Mouse (Mus musculus) forebrain, embryonic 10.5 days (tissue): ENCODE results near the gene Trim11. TPM values are rescaled to one million over a fixed set of nuclear protein-coding genes. Genes with fewer than 3 reads are reported as not detected.
"Not testable (repeated sequence)": the region's sequence is repeated elsewhere in the genome, so short reads cannot be mapped to it uniquely, and the experiment has no call there.

Source experiments
- DNase-seq: peaks from one replicate; pipeline ENCODE4 v3.0.0-alpha.2; 2017; ENCODE audit warnings: low spot score; ENCODE audit errors: extremely low spot score
- H3K27ac ChIP-seq: fragments of 300-500 bp; sonication (generic); 2 replicates; pipeline ENCODE4 v1.5.1; 2016; ENCODE audit warnings: mild to moderate bottlenecking
- H3K27me3 ChIP-seq: fragments of 300-500 bp; sonication (generic); 2 replicates; pipeline ENCODE4 v1.6.1; 2016; ENCODE audit warnings: mild to moderate bottlenecking; ENCODE audit not compliant: poor library complexity, severe bottlenecking
- H3K36me3 ChIP-seq: fragments of 300-500 bp; sonication (generic); replicated peaks from 2 replicates; pipeline ENCODE4 v1.6.1; 2016; ENCODE audit warnings: mild to moderate bottlenecking, moderate library complexity
- H3K4me1 ChIP-seq: fragments of 300-500 bp; sonication (generic); 2 replicates; pipeline ENCODE4 v1.6.1; 2016
- H3K4me3 ChIP-seq: fragments of 300-500 bp; sonication (generic); 2 replicates; pipeline ENCODE4 v1.5.1; 2016; ENCODE audit warnings: mild to moderate bottlenecking, moderate library complexity
- H3K9me3 ChIP-seq: fragments of 300-500 bp; sonication (generic); 2 replicates; pipeline ENCODE4 v1.6.1; 2016; ENCODE audit warnings: mild to moderate bottlenecking, moderate library complexity
- WGBS: fragments of 180-500 bp; shearing (Covaris S2); methylation state at CpG from one replicate; pipeline ENCODE4 v1.1.7; 2016; 5-methylcytosine and 5-hydroxymethylcytosine counted together
- polyA plus RNA-seq: library from polyadenylated mRNA; unstranded; fragments of >200 nt; fragmentation: Nextera tagmentation; extraction: Ambion mirVana; gene quantifications from 2 replicates; pipeline ENCODE4 v1.2.1, GENCODE M21; 2016

Trim11 gene
- polyA plus RNA-seq, 1 experiment from 2014 or later, result 19.6 TPM

DNA sequence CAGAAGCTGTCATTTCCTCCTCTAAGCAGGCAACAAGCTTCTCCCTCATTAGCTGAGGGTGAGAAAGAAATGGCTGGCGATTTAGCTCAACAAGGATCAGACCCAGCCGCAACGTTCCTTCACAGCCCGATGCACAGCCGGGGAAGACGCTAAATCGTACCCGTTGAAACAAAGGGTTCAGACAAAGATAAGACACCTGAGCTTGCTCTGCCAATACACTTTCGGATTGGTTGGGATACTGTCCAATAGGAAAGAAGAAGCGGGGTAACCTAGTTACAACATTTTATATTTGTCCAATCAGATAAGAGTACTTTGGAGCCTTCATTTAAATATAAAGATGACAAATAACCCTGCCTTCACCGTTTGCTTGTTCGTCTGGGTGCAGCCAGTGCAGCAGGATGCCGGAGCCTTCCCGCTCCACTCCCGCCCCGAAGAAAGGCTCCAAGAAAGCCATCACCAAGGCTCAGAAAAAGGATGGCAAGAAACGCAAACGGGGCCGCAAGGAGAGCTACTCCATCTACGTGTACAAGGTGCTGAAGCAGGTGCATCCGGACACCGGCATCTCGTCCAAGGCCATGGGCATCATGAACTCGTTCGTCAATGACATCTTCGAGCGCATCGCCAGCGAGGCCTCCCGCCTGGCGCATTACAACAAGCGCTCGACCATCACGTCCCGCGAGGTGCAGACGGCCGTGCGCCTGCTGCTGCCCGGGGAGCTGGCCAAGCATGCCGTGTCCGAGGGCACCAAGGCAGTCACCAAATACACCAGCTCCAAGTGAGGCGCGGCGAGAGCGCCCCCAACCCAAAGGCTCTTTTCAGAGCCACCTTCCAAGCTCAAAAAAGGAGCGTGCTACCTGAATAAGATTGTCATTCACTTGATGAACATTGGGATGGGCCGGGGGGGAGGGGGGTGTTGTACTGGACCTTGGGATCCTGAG is 29.1 kb upstream of the Trim11 start, which contains the start of gene Hist3h2ba:
TSS of gene Hist3h2ba (plus strand) at position 379 of the 938 bp plus-strand sequence.
- H3K27ac ChIP-seq, result peak within 1 kb of the TSS; percentile 95
- peaks cover 56% of the 10 kb centered on the region for H3K27me3 ChIP-seq
- DNase-seq, result peak; percentile 75
- H3K9me3 ChIP-seq, result no peaks in the 10 kb centered on the region
- H3K36me3 ChIP-seq, result no peaks in the 10 kb centered on the region
- H3K4me3 ChIP-seq, result peak within 1 kb of the TSS; percentile 64
- H3K4me1 ChIP-seq, result peaks cover 49% of the 10 kb centered on the region
- WGBS, result under 1% methylated on average over 48 of the region's 48 CpGs

DNA sequence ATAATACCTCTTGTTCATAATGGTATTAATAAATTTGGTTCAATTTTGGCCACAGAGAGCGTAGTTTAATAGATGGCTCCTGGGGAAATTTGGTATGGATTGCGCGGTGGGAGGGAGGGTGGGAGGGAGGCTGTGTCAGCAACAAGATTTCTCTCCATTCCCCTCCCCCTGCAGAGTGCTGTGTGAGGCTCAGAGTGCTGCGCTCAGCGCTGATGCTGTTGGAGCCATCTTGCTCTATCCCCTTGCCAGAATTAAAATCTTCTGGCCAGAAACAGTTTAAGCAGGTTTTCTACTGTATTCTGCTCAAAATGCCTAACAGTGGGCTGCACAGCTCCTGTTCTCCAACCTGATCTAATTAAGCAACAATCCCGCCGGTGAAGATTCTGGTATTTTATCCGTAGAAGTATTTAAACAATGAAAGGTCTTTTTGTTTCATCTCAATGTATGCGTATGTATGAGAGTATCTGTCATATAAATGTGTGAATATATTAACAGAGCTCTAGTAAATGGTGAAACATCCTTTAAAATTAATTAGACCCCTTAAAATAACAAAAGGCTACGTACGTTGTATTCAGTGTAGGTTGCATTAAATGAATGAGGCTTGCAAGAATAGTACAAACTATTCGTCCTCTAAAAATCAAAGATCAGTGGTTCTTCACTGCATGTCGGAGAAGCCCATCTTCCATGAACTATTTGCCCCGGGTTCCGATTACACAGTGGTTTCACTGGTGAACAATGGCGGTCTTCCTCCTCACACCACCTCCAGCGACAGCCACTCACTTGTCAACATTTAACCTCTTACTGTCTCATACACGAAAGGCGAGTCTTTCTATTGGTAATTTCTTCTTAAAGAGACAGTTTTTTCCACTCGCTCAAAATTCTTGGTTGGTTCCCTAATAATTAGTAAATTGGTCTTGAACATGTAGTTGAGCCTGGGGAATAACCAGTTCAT is 28.1 kb upstream of the Trim11 start:
- peak; percentile 53 for DNase-seq
- 5% methylated on average over 20 of the region's 20 CpGs for WGBS
- H3K27ac ChIP-seq, result peak overlapping the region; percentile 95

DNA sequence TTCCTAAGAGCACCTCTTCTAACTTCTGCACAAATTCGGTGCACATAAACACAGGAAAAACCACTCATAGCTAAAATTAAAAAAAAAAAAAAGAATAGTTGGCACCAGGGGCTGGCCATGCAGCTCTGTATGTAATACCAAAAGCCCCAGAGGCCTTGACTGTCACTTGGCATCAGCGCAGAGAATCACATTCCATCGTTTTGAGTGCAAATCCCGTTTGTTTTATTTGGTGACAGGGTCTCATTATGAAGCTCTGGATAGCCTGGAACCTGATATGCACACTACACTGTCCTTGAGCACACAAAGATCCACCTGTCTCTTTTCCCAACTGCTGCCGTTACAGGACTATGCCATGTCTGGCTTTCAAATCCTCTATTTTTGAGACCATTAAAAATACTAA is 26.7 kb upstream of the Trim11 start:
- Histone ChIP-seq H3K36me3 (no peaks in the 10 kb centered on the region), H3K4me3 (no peak overlapping the region), H3K9me3 (no peaks in the 10 kb centered on the region), H3K4me1 (peaks cover 60% of the 10 kb centered on the region), H3K27ac (no peak overlapping the region), H3K27me3 (peaks cover 45% of the 10 kb centered on the region)
- no peak for DNase-seq
- 75% methylated on average over 5 of the region's 5 CpGs for WGBS

More for the DNA sequence above, 28.1 kb upstream of the Trim11 start:
- Histone ChIP-seq H3K36me3 (no peaks in the 10 kb centered on the region), H3K9me3 (no peaks in the 10 kb centered on the region), H3K4me1 (peaks cover 52% of the 10 kb centered on the region), H3K27me3 (peaks cover 48% of the 10 kb centered on the region), H3K4me3 (peak overlapping the region; percentile 64)

DNA sequence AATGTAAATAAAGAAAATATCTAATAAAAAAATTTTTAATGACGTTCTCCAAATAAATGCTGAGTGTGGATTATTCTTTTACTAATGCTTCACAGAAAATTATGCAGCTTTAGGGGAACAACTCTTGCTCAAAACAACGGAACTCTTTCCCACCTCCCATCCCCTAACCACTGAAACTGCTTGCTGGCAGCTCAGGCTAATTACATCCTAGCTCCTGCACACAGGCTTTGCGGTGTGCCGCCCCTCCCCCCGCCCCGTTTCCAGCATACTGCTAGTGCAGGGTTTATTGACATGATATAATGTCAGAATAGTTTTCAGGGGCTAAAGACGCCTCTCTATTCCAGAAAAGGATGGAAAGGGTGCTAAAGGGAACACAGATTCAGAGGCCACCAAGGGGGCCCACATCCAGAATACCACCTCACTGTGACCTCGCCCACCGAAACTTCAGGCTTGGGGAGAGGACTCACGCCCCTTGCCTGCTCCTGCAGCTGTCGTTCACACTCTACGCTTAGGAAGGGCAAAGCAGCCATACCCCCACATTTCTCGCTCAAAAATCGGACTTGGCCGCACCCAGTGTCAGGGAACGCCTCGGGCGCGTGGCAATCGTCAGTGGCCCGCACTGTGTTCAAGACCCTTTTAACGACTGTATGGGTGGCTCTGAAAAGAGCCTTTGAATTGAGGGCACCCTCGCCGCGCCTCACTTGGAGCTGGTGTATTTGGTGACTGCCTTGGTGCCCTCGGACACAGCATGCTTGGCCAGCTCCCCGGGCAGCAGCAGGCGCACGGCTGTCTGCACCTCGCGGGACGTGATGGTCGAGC is 24.3 kb upstream of the Trim11 start:
- peaks cover 66% of the 10 kb centered on the region for H3K4me1 ChIP-seq
- DNase-seq, result peak; percentile 62
- H3K27ac ChIP-seq, result peak overlapping the region; percentile 96
- peak overlapping the region; percentile 83 for H3K4me3 ChIP-seq
- no peaks in the 10 kb centered on the region for H3K9me3 ChIP-seq
- peaks cover 13% of the 10 kb centered on the region for H3K36me3 ChIP-seq
- under 1% methylated on average over 33 of the region's 33 CpGs for WGBS
- peaks cover 51% of the 10 kb centered on the region for H3K27me3 ChIP-seq

DNA sequence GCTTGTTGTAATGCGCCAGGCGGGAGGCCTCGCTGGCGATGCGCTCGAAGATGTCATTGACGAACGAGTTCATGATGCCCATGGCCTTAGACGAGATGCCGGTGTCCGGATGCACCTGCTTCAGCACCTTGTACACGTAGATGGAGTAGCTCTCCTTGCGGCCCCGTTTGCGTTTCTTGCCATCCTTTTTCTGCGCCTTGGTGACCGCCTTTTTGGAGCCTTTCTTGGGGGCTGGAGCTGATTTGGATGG is 23.8 kb upstream of the Trim11 start:
- peaks cover 68% of the 10 kb centered on the region for H3K4me1 ChIP-seq
- peaks cover 55% of the 10 kb centered on the region for H3K27me3 ChIP-seq
- peak overlapping the region; percentile 83 for H3K4me3 ChIP-seq
- H3K36me3 ChIP-seq, result peaks cover 13% of the 10 kb centered on the region
- H3K27ac ChIP-seq, result peak overlapping the region; percentile 96
- not testable (repeated sequence) for H3K9me3 ChIP-seq, DNase-seq
- under 1% methylated on average over 17 of the region's 17 CpGs for WGBS

DNA sequence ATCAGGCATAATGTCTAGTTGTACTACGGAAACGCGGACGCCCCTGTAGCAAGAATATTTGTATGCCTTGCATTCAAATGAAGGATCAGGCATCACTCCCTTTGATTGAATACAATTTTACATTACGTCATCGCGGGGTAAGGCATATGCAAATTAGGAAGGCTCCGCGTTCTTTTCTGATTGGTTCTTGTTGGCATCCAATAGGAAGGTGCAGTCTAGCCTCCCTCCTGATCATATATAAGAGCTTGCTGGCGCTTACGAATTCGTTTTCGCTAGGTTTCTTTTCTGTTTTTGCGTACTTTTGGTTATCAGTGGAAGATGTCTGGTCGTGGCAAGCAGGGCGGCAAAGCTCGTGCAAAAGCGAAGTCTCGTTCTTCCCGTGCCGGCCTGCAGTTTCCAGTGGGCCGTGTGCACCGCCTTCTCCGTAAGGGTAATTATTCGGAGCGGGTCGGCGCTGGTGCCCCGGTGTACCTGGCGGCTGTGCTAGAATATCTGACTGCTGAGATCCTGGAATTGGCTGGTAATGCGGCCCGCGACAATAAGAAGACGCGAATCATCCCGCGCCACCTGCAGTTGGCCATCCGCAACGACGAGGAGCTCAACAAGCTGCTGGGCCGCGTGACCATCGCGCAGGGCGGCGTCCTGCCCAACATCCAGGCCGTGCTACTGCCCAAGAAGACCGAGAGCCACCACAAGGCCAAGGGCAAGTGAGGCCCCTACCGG is 23.3 kb upstream of the Trim11 start, which contains the start of the genes Hist3h2a and Trim17:
TSS of gene Hist3h2a (plus strand) at position 266 of the 723 bp plus-strand sequence.
TSS of gene Trim17 (plus strand) at position 266 of the 723 bp plus-strand sequence.
- peak within 1 kb of the TSS; percentile 96 for H3K27ac ChIP-seq
- H3K9me3 ChIP-seq, result no peaks in the 10 kb centered on the region
- peaks cover 13% of the 10 kb centered on the region for H3K36me3 ChIP-seq
- peak within 1 kb of the TSS; percentile 83 for H3K4me3 ChIP-seq
- H3K27me3 ChIP-seq, result peaks cover 54% of the 10 kb centered on the region
- peak; percentile 83 for DNase-seq
- H3K4me1 ChIP-seq, result peaks cover 68% of the 10 kb centered on the region
- under 1% methylated on average over 49 of the region's 49 CpGs for WGBS

DNA sequence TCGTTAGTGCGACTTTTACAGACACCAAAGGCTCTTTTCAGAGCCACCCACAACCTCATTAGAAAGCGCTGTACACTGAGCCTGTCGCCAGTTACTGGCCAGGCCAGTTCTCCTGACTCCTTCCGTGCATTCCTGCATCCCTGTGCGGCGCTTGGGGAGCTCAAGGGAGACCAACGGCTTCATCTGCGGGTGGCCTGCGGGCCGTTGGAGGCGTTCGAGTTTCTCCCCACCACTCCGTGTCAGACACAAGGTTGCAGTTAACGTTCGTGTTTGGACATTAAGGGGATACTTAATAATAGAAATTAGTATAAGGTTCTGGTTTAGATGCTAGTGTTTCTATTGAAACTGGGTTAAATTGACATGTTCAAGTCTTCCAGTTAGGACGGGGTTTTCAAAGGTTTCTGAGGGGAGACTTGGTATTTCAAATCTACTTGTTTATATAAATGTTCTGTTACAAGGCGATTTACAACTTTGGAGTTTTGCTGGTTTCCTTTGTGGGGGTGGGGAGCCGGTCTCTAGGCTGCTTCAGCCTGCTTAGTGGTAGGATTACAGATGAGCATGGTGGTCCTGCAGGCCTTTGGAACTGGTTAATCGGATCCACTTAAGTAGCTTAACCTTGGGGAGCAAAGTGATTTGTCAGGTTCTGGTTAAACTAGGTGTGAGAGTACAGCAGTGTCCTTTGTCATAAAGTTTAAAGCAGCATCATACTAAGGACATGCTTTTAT is 22.6 kb upstream of the Trim11 start:
- H3K4me1 ChIP-seq, result peaks cover 70% of the 10 kb centered on the region
- WGBS, result under 1% methylated on average over 20 of the region's 20 CpGs
- no peaks in the 10 kb centered on the region for H3K9me3 ChIP-seq
- H3K27me3 ChIP-seq, result peaks cover 48% of the 10 kb centered on the region
- H3K27ac ChIP-seq, result peak overlapping the region; percentile 96
- H3K36me3 ChIP-seq, result peaks cover 13% of the 10 kb centered on the region
- H3K4me3 ChIP-seq, result peak overlapping the region; percentile 83
- DNase-seq, result no peak

DNA sequence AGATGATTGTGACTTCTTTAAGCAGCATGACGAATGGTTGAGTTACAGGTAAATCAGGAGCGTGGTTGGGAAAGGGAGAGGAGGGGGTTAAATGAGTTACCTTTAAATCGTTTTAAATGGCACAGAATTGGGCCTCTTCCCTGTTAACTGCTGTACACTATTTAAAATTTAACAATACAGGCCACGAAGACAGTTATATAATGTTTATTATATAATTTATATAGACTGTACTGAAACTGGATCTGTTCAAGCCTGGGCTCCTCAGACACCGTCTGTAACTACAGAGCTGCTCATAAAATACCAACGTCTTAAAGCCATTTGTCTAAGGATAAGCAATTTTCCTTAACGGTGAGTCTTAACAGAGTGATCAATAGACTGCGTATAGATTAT is 22.0 kb upstream of the Trim11 start:
- Histone ChIP-seq H3K27ac (peak overlapping the region; percentile 96), H3K4me3 (peak overlapping the region; percentile 83), H3K36me3 (peaks cover 13% of the 10 kb centered on the region), H3K4me1 (peaks cover 66% of the 10 kb centered on the region), H3K9me3 (no peaks in the 10 kb centered on the region), H3K27me3 (peaks cover 46% of the 10 kb centered on the region)
- DNase-seq, result no peak
- WGBS, result 42% methylated on average over 8 of the region's 8 CpGs

DNA sequence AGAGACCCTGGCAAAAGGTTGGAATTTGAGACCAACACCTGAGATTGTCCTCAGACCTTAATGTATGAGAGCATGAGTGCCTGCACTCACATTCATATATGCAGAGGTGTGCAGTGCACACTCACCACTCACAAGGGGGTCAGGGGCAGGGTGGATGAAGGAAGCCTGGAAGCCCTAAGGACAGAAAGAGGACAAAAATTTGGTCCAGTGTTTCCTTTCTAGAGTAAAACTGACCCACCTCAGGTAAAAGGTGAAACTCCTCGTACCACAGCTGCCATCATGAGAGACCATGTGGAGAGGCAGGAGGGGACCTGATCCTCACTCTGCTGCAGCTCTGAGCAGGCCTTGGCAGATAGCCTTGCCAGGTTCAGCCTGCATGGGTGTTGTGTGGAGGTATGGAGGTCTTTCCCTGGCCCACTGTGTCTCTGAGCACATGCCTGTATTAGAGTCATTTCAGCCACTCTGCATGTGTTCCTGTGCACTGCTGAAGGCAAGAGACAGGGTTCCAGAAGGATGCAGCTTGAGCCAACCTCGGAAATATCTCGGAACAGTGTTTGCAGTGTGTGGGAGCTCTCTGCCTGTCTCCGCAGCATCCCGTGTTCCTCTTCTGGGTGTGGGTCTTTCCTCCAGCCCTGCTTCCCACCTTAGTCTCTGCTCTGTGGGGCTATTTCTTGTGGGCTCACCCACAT is 20.5 kb upstream of the Trim11 start:
- Histone ChIP-seq H3K27ac (no peak overlapping the region), H3K27me3 (peaks cover 47% of the 10 kb centered on the region), H3K9me3 (peaks cover 7% of the 10 kb centered on the region), H3K4me3 (peak overlapping the region; percentile 83), H3K4me1 (peaks cover 58% of the 10 kb centered on the region), H3K36me3 (peaks cover 13% of the 10 kb centered on the region)
- 83% methylated on average over 5 of the region's 5 CpGs for WGBS
- no peak for DNase-seq

DNA sequence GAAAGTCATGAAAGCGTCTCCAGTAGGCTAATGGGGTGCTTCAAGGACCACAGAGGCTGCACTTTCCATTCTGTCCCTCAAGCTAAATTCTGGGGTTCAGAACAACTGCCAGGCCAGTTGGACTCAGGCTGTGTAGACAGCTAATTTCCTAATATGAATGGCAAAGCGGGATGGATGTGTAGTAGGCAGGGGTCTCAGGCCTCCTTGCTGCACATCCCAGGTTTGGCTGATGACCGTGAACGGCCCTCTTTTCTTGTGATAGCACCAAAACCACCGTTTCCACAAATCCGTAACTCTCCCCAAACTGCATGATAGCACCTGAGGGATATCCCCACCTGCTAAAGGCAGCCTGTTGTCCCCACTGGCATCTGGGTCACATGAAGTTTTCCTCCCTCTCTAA is 19.4 kb upstream of the Trim11 start:
- Histone ChIP-seq H3K27ac (no peak overlapping the region), H3K36me3 (peaks cover 13% of the 10 kb centered on the region), H3K27me3 (peaks cover 57% of the 10 kb centered on the region), H3K4me1 (peaks cover 50% of the 10 kb centered on the region), H3K9me3 (peaks cover 7% of the 10 kb centered on the region), H3K4me3 (no peak overlapping the region)
- DNase-seq, result no peak
- 89% methylated on average over 6 of the region's 6 CpGs for WGBS
